Mouse (Mus musculus) lung, embryonic 15.5 days (tissue): ENCODE measurements at regions not wholly inside any gene's neighbourhood (a gene's known extent, or its start where the extent isn't known, plus 50 kb on each side); places are given as distances from the start of the nearest gene placed in this dataset.

Experiments used
- ATAC-seq: fragments of 200-750 bp; cut with Nextera tagmentation; 2 replicates; pipeline ENCODE4 v1.8.0; 2017; ENCODE audit warnings: moderate number of reproducible peaks, borderline replicate concordance; ENCODE audit not compliant: low FRiP score, low TSS enrichment; ENCODE audit errors: extremely low read depth
- H3K27ac ChIP-seq: fragments of 300-500 bp; sonication (generic); 2 replicates; pipeline ENCODE4 v1.5.1; 2015; ENCODE audit warnings: moderate library complexity, mild to moderate bottlenecking, inconsistent platforms
- H3K27me3 ChIP-seq: fragments of 300-500 bp; sonication (generic); 2 replicates; pipeline ENCODE4 v1.6.1; 2015; ENCODE audit warnings: inconsistent platforms
- H3K36me3 ChIP-seq: fragments of 300-500 bp; sonication (generic); 2 replicates; pipeline ENCODE4 v1.6.1; 2015; ENCODE audit warnings: inconsistent platforms
- H3K4me1 ChIP-seq: fragments of 300-500 bp; sonication (generic); 2 replicates; pipeline ENCODE4 v1.6.1; 2015; ENCODE audit warnings: inconsistent platforms
- H3K4me2 ChIP-seq: fragments of 300-500 bp; sonication (generic); 2 replicates; pipeline ENCODE4 v1.6.1; 2015; ENCODE audit warnings: inconsistent platforms, mild to moderate bottlenecking, moderate library complexity
- H3K4me3 ChIP-seq: fragments of 300-500 bp; sonication (generic); 2 replicates; pipeline ENCODE4 v1.5.1; 2015; ENCODE audit warnings: mild to moderate bottlenecking, inconsistent platforms
- H3K9ac ChIP-seq: fragments of 300-500 bp; sonication (generic); 2 replicates; pipeline ENCODE4 v1.6.1; 2015; ENCODE audit warnings: inconsistent platforms
- H3K9me3 ChIP-seq: fragments of 300-500 bp; sonication (generic); 2 replicates; pipeline ENCODE4 v1.6.1; 2016; ENCODE audit warnings: inconsistent platforms
- WGBS: fragments of 180-500 bp; shearing (Covaris S2); methylation state at CpG from one replicate; pipeline ENCODE4 v1.1.7; 2015; 5-methylcytosine and 5-hydroxymethylcytosine counted together

- Histone ChIP-seq H3K4me1 (no peaks in the 10 kb centered on the region), H3K4me2 (no peak overlapping the region), H3K27ac (no peak overlapping the region), H3K9me3 (no peaks in the 10 kb centered on the region), H3K9ac (no peak overlapping the region), H3K36me3 (no peaks in the 10 kb centered on the region), H3K27me3 (no peaks in the 10 kb centered on the region), H3K4me3 (no peak overlapping the region)
- ATAC-seq, result no peak
- WGBS, result 89% methylated on average over 10 of the region's 10 CpGs
Measured at GRCm38 (mm10) chr1:12170503-12170902, 756.6 kb downstream of the A830018L16Rik start.

- no peak for ATAC-seq
- no peak overlapping the region for H3K4me2 ChIP-seq
- H3K4me1 ChIP-seq, result no peaks in the 10 kb centered on the region
- H3K4me3 ChIP-seq, result no peak overlapping the region
- H3K27me3 ChIP-seq, result no peaks in the 10 kb centered on the region
- WGBS, result 59% methylated on average over 5 of the region's 5 CpGs
- no peaks in the 10 kb centered on the region for H3K9me3 ChIP-seq
- no peak overlapping the region for H3K9ac ChIP-seq
- H3K27ac ChIP-seq, result no peak overlapping the region
- H3K36me3 ChIP-seq, result no peaks in the 10 kb centered on the region
Measured at GRCm38 (mm10) chr1:12189646-12190233, 775.8 kb downstream of the A830018L16Rik start.

- Histone ChIP-seq H3K27ac (no peak overlapping the region), H3K4me2 (no peak overlapping the region), H3K4me1 (no peaks in the 10 kb centered on the region), H3K27me3 (no peaks in the 10 kb centered on the region), H3K9me3 (no peaks in the 10 kb centered on the region), H3K9ac (no peak overlapping the region), H3K36me3 (no peaks in the 10 kb centered on the region), H3K4me3 (no peak overlapping the region)
- 59% methylated on average over 1 of the region's 1 CpGs for WGBS
- no peak for ATAC-seq
Measured at GRCm38 (mm10) chr1:12192588-12192987, 778.7 kb downstream of the A830018L16Rik start.

- Histone ChIP-seq H3K27me3 (no peaks in the 10 kb centered on the region), H3K36me3 (no peaks in the 10 kb centered on the region), H3K4me3 (no peak overlapping the region), H3K4me2 (no peak overlapping the region), H3K9ac (no peak overlapping the region), H3K4me1 (no peaks in the 10 kb centered on the region), H3K9me3 (no peaks in the 10 kb centered on the region), H3K27ac (no peak overlapping the region)
- 54% methylated on average over 1 of the region's 1 CpGs for WGBS
- no peak for ATAC-seq
Measured at GRCm38 (mm10) chr1:12231089-12231488, 817.2 kb downstream of the A830018L16Rik start.

- no peak for ATAC-seq
- Histone ChIP-seq H3K9me3 (no peaks in the 10 kb centered on the region), H3K27me3 (no peaks in the 10 kb centered on the region), H3K27ac (no peak overlapping the region), H3K36me3 (no peaks in the 10 kb centered on the region), H3K4me2 (no peak overlapping the region), H3K9ac (no peak overlapping the region), H3K4me1 (no peaks in the 10 kb centered on the region), H3K4me3 (no peak overlapping the region)
Measured at GRCm38 (mm10) chr1:12242090-12242489, 828.2 kb downstream of the A830018L16Rik start.

GRCm38 (mm10) chr1:12282493-12282892 is 868.6 kb downstream of the A830018L16Rik start:
- Histone ChIP-seq H3K4me3 (no peak overlapping the region), H3K4me1 (no peaks in the 10 kb centered on the region), H3K9me3 (no peaks in the 10 kb centered on the region), H3K9ac (no peak overlapping the region), H3K36me3 (no peaks in the 10 kb centered on the region), H3K27me3 (no peaks in the 10 kb centered on the region), H3K4me2 (no peak overlapping the region), H3K27ac (no peak overlapping the region)
- WGBS, result 84% methylated on average over 4 of the region's 4 CpGs
- no peak for ATAC-seq

GRCm38 (mm10) chr1:12285551-12285950 is 871.6 kb downstream of the A830018L16Rik start:
- no peak for ATAC-seq

GRCm38 (mm10) chr1:12286026-12286425 is 872.1 kb downstream of the A830018L16Rik start:
- Histone ChIP-seq H3K27me3 (no peaks in the 10 kb centered on the region), H3K27ac (no peak overlapping the region), H3K9me3 (no peaks in the 10 kb centered on the region), H3K4me2 (no peak overlapping the region), H3K9ac (no peak overlapping the region), H3K4me1 (no peaks in the 10 kb centered on the region), H3K36me3 (no peaks in the 10 kb centered on the region), H3K4me3 (no peak overlapping the region)
- 54% methylated on average over 3 of the region's 3 CpGs for WGBS
- ATAC-seq, result no peak

More at GRCm38 (mm10) chr1:12285551-12285950, 871.6 kb downstream of the A830018L16Rik start:
- H3K4me1 ChIP-seq, result no peaks in the 10 kb centered on the region
- H3K27ac ChIP-seq, result no peak overlapping the region
- no peak overlapping the region for H3K4me3 ChIP-seq
- WGBS, result 29% methylated on average over 6 of the region's 6 CpGs
- no peak overlapping the region for H3K9ac ChIP-seq
- H3K4me2 ChIP-seq, result no peak overlapping the region
- no peaks in the 10 kb centered on the region for H3K27me3 ChIP-seq
- H3K36me3 ChIP-seq, result no peaks in the 10 kb centered on the region
- H3K9me3 ChIP-seq, result no peaks in the 10 kb centered on the region

- no peaks in the 10 kb centered on the region for H3K9me3 ChIP-seq
Measured at GRCm38 (mm10) chr1:12288521-12288920, 874.6 kb downstream of the A830018L16Rik start.

GRCm38 (mm10) chr1:12291787-12292186 is 877.9 kb downstream of the A830018L16Rik start:
- Histone ChIP-seq H3K27ac (no peak overlapping the region), H3K4me2 (no peak overlapping the region), H3K27me3 (no peaks in the 10 kb centered on the region), H3K9me3 (no peaks in the 10 kb centered on the region), H3K9ac (no peak overlapping the region), H3K4me1 (peaks cover 12% of the 10 kb centered on the region; the same call in 1 of the 2 replicates), H3K4me3 (no peak overlapping the region), H3K36me3 (no peaks in the 10 kb centered on the region)
- WGBS, result 33% methylated on average over 1 of the region's 1 CpGs
- peak; percentile 55; the same call in 1 of the 2 replicates for ATAC-seq

More at GRCm38 (mm10) chr1:12288521-12288920, 874.6 kb downstream of the A830018L16Rik start:
- no peak overlapping the region for H3K4me3 ChIP-seq
- no peaks in the 10 kb centered on the region for H3K36me3 ChIP-seq
- peaks cover 12% of the 10 kb centered on the region; the same call in 1 of the 2 replicates for H3K4me1 ChIP-seq
- H3K4me2 ChIP-seq, result no peak overlapping the region
- H3K9ac ChIP-seq, result no peak overlapping the region
- no peak for ATAC-seq
- WGBS, result 61% methylated on average over 3 of the region's 3 CpGs
- no peaks in the 10 kb centered on the region for H3K27me3 ChIP-seq
- H3K27ac ChIP-seq, result no peak overlapping the region

GRCm38 (mm10) chr1:12318029-12318428 is 904.1 kb downstream of the A830018L16Rik start:
- Histone ChIP-seq H3K36me3 (no peaks in the 10 kb centered on the region), H3K4me1 (no peaks in the 10 kb centered on the region), H3K4me2 (no peak overlapping the region), H3K9me3 (no peaks in the 10 kb centered on the region), H3K9ac (no peak overlapping the region), H3K27ac (no peak overlapping the region), H3K4me3 (no peak overlapping the region), H3K27me3 (no peaks in the 10 kb centered on the region)
- 0 out of 2 replicates have a peak, but pooled peaks have one; percentile 31 for ATAC-seq
- WGBS, result 31% methylated on average over 2 of the region's 2 CpGs

GRCm38 (mm10) chr1:12334186-12334585 is 920.3 kb downstream of the A830018L16Rik start:
- no peak for ATAC-seq
- H3K27me3 ChIP-seq, result no peaks in the 10 kb centered on the region
- H3K4me3 ChIP-seq, result no peak overlapping the region
- no peaks in the 10 kb centered on the region for H3K4me1 ChIP-seq
- H3K9ac ChIP-seq, result no peak overlapping the region
- H3K9me3 ChIP-seq, result no peaks in the 10 kb centered on the region
- H3K4me2 ChIP-seq, result no peak overlapping the region
- no peaks in the 10 kb centered on the region for H3K36me3 ChIP-seq
- H3K27ac ChIP-seq, result no peak overlapping the region
- WGBS, result 84% methylated on average over 4 of the region's 4 CpGs
